Mouse (Mus musculus) lung, embryonic 14.5 days (tissue): ENCODE data around the gene Cfap20. TPM values are rescaled to one million over a fixed set of nuclear protein-coding genes. Genes with fewer than 3 reads are reported as not detected.

ENCODE experiments used
- ATAC-seq: fragments of 200-750 bp; cut with Nextera tagmentation; 2 replicates; pipeline ENCODE4 v1.8.0; 2017; ENCODE audit warnings: mild to moderate bottlenecking, moderate TSS enrichment, moderate library complexity; ENCODE audit not compliant: insufficient read depth
- DNase-seq: peaks from one replicate; pipeline ENCODE4 v3.0.0-alpha.2; 2015
- H3K27ac ChIP-seq: fragments of 300-500 bp; sonication (generic); 2 replicates; pipeline ENCODE4 v1.5.1; 2014; ENCODE audit warnings: low read depth, mild to moderate bottlenecking, moderate library complexity
- H3K27me3 ChIP-seq: fragments of 300-500 bp; sonication (generic); 2 replicates; pipeline ENCODE4 v1.6.1; 2014; ENCODE audit warnings: low read length, control low read depth; ENCODE audit not compliant: insufficient read depth
- H3K36me3 ChIP-seq: fragments of 300-500 bp; sonication (generic); 2 replicates; pipeline ENCODE4 v1.6.1; 2014; ENCODE audit warnings: control low read depth; ENCODE audit not compliant: insufficient read depth
- H3K4me1 ChIP-seq: fragments of 300-500 bp; sonication (generic); 2 replicates; pipeline ENCODE4 v1.6.1; 2014; ENCODE audit warnings: antibody characterized with exemption, control low read depth; ENCODE audit not compliant: insufficient read depth
- H3K4me2 ChIP-seq: fragments of 300-500 bp; sonication (generic); 2 replicates; pipeline ENCODE4 v1.6.1; 2014; ENCODE audit warnings: mild to moderate bottlenecking
- H3K4me3 ChIP-seq: fragments of 300-500 bp; sonication (generic); 2 replicates; pipeline ENCODE4 v1.5.1; 2014; ENCODE audit warnings: low read depth, low read length
- H3K9ac ChIP-seq: fragments of 300-500 bp; sonication (generic); 2 replicates; pipeline ENCODE4 v1.6.1; 2014
- H3K9me3 ChIP-seq: fragments of 300-500 bp; sonication (generic); 2 replicates; pipeline ENCODE4 v1.6.1; 2016; ENCODE audit warnings: low read depth, low read length, control low read depth
- CTCF ChIP-seq: IDR thresholded peaks from 2 replicates; pipeline ENCODE4 v1.5.1; 2016; ENCODE audit warnings: antibody characterized with exemption, low read depth
- WGBS: fragments of 180-500 bp; shearing (Covaris S2); extraction: QIAGEN DNeasy Blood & Tissue Kit; methylation state at CpG from one replicate; pipeline ENCODE4 v1.1.7; 2014; 5-methylcytosine and 5-hydroxymethylcytosine counted together
- polyA plus RNA-seq: library from polyadenylated mRNA; unstranded; fragments of >200 nt; fragmentation: Nextera tagmentation; extraction: Ambion mirVana; gene quantifications from 2 replicates; pipeline ENCODE4 v1.2.1, GENCODE M21; 2014

Gene Cfap20
- polyA plus RNA-seq, 1 experiment from 2014 or later = 162 TPM

DNA sequence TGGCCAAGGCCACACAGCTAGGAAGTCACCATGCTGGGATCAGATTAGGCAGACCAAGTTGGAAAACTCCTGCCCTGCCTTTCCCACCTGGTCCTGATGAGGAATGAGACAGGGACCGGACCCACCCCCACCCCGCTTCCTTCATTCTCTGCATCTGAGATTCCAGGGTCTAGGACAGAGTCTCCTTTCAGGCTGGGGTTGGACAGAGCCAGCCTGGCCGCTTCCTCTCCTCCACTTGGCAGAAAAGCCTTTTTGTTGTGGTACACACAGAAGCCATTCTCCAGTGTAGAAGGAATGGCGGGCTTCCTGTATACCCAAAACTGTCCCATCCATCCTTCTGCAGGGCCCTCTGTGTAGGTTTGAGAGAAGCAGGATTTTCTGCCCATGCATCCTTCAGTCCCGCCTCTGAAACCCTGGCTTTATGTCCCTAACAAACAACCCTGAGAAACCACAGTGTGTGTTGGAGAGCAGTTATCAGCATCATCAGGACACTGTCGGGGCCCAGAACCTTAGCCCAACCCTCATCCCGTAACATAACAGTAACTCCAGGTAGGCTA is 59.2 kb downstream of the Cfap20 start:
- Histone ChIP-seq H3K36me3 (peaks cover 17% of the 10 kb centered on the region; the same call in 1 of the 2 replicates), H3K4me3 (no peak overlapping the region), H3K4me2 (no peak overlapping the region), H3K9ac (no peak overlapping the region), H3K27ac (no peak overlapping the region; the same call in 1 of the 2 replicates), H3K27me3 (no peaks in the 10 kb centered on the region), H3K4me1 (peaks cover 12% of the 10 kb centered on the region), H3K9me3 (no peaks in the 10 kb centered on the region)
- 80% methylated on average over 7 of the region's 7 CpGs for WGBS
- no peak for DNase-seq
- TF ChIP-seq CTCF = no peak
- no peak for ATAC-seq

DNA sequence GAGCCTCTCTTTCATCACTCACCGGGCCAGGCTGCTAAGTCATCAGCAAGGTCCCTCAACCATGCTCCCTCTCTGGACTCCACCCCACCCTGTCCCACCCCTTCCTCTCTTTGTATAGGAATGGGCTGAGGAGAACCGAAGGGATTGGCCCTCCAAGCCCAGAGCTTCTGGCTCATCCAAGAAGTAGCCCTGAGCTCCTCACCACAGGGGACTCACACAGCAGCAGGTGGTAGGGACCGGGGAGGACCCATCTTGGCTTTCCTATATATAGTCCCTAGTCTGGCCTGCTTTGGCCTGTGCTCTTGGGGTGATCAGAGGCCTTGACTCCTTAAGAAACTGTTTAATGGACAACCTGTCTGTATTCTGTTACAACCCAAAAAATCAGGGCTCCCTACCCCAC is 60.2 kb downstream of the Cfap20 start:
- no peak for ATAC-seq
- H3K4me3 ChIP-seq = no peak overlapping the region

GRCm38 (mm10) chr8:95373389-95374002 is 61.2 kb downstream of the Cfap20 start:
- H3K27ac ChIP-seq = no peak overlapping the region
- 50% methylated on average over 12 of the region's 12 CpGs for WGBS
- DNase-seq = no peak
- H3K36me3 ChIP-seq = peaks cover 24% of the 10 kb centered on the region; the same call in 1 of the 2 replicates
- H3K4me1 ChIP-seq = peaks cover 16% of the 10 kb centered on the region
- no peak overlapping the region for H3K4me2 ChIP-seq
- no peak overlapping the region for H3K9ac ChIP-seq
- no peaks in the 10 kb centered on the region for H3K27me3 ChIP-seq
- no peak for ATAC-seq
- no peak for TF ChIP-seq CTCF
- no peaks in the 10 kb centered on the region for H3K9me3 ChIP-seq
- no peak overlapping the region for H3K4me3 ChIP-seq

More for the DNA sequence above, 60.2 kb downstream of the Cfap20 start:
- Histone ChIP-seq H3K4me1 (peaks cover 17% of the 10 kb centered on the region), H3K9me3 (no peaks in the 10 kb centered on the region), H3K9ac (no peak overlapping the region), H3K27ac (no peak overlapping the region), H3K36me3 (peaks cover 18% of the 10 kb centered on the region; the same call in 1 of the 2 replicates), H3K27me3 (no peaks in the 10 kb centered on the region), H3K4me2 (no peak overlapping the region)
- 71% methylated on average over 3 of the region's 3 CpGs for WGBS
- no peak for DNase-seq
- TF ChIP-seq CTCF = no peak

Other genes with a start within 250 kb of the Cfap20 start
- gene Kifc3, start 232.1 kb downstream of the Cfap20 start, polyA plus RNA-seq = 17.3 and 20.7 TPM in 2 replicates
- 0.28 and 0.69 TPM in 2 replicates for gene Cngb1, start 128.3 kb downstream of the Cfap20 start, polyA plus RNA-seq
- 0.37 and 0.53 TPM in 2 replicates for gene Tepp, start 124.3 kb downstream of the Cfap20 start, polyA plus RNA-seq
- gene Zfp319, start 102.9 kb downstream of the Cfap20 start, polyA plus RNA-seq = 9.2 and 10.9 TPM in 2 replicates
- gene Usb1, start 102.6 kb downstream of the Cfap20 start, polyA plus RNA-seq = 32.1 and 34.0 TPM in 2 replicates
- gene Mmp15, start 82.6 kb downstream of the Cfap20 start, polyA plus RNA-seq = 22.5 and 25.6 TPM in 2 replicates
- 18.4 and 22.8 TPM in 2 replicates for gene Csnk2a2, start 55.2 kb upstream of the Cfap20 start, polyA plus RNA-seq
- gene Ccdc113, start 99.2 kb upstream of the Cfap20 start, polyA plus RNA-seq = 0.24 and 0.53 TPM in 2 replicates
- not detected in 2 replicates for gene Prss54, start 141.5 kb upstream of the Cfap20 start, polyA plus RNA-seq
- gene Gins3, start 198.6 kb upstream of the Cfap20 start, polyA plus RNA-seq = 26.5 and 31.6 TPM in 2 replicates
- gene Ndrg4, start 242.1 kb upstream of the Cfap20 start, polyA plus RNA-seq = 11.4 and 14.6 TPM in 2 replicates